Mouse (Mus musculus) MEL (cell line): Measurements from ENCODE around the gene S100pbp. TPM values are rescaled to one million over a fixed set of nuclear protein-coding genes. Genes with fewer than 3 reads are reported as not detected.

Experiments used
- DNase-seq: peaks from one replicate; pipeline ENCODE4 v3.0.0; 2011; ENCODE audit warnings: low read depth, low spot score
- H3K27ac ChIP-seq: 2 replicates; pipeline ENCODE4 v1.5.1; 2012; ENCODE audit warnings: low read depth, mild to moderate bottlenecking, control low read depth, low read length, moderate library complexity; ENCODE audit not compliant: control insufficient read depth
- H3K27me3 ChIP-seq, 2 experiments: fragments of 150-350 bp in 1 of 2; sonication (generic) in 1 of 2; 2 replicates each; pipeline ENCODE4 v1.6.1; 2012; ENCODE audit warnings: low read length in 2 of 2, mild to moderate bottlenecking in 2 of 2, improper control_type of control experiment in 1 of 2, moderate library complexity in 1 of 2; ENCODE audit not compliant: insufficient read depth in 2 of 2, control insufficient read depth in 1 of 2
- H3K36me3 ChIP-seq, 2 experiments: 2 replicates each; pipeline ENCODE4 v1.6.1; 2012 to 2014; ENCODE audit warnings: low read length in 2 of 2, improper control_type of control experiment in 1 of 2, inconsistent platforms in 1 of 2, mild to moderate bottlenecking in 1 of 2; ENCODE audit not compliant: insufficient read depth in 2 of 2, control insufficient read depth in 1 of 2
- H3K4me1 ChIP-seq, 2 experiments: fragments of 150-350 bp in 1 of 2; sonication (generic) in 1 of 2; 2 replicates each; pipeline ENCODE4 v1.6.1; 2012; ENCODE audit warnings: low read length in 2 of 2, improper control_type of control experiment in 1 of 2, mild to moderate bottlenecking in 1 of 2; ENCODE audit not compliant: insufficient read depth in 2 of 2, control insufficient read depth in 1 of 2
- H3K4me3 ChIP-seq, 2 experiments: fragments of 150-350 bp in 1 of 2; sonication (generic) in 1 of 2; 2 replicates each; pipeline ENCODE4 v1.5.1; 2012; ENCODE audit warnings: low read depth in 2 of 2, low read length in 2 of 2, mild to moderate bottlenecking in 2 of 2, moderate library complexity in 2 of 2, control low read depth in 1 of 2, improper control_type of control experiment in 1 of 2; ENCODE audit not compliant: control insufficient read depth in 1 of 2, insufficient read depth in 1 of 2
- H3K79me2 ChIP-seq: 2 replicates; pipeline ENCODE4 v1.6.1; 2012; ENCODE audit warnings: mild to moderate bottlenecking, low read length, moderate library complexity; ENCODE audit not compliant: control insufficient read depth, poor library complexity, insufficient read depth
- H3K9ac ChIP-seq: 2 replicates; pipeline ENCODE4 v1.6.1; 2012; ENCODE audit warnings: low read depth, mild to moderate bottlenecking, control low read depth, low read length, moderate library complexity; ENCODE audit not compliant: control insufficient read depth, poor library complexity, severe bottlenecking
- H3K9me3 ChIP-seq: fragments of 150-350 bp; sonication (generic); replicated peaks from 2 replicates; pipeline ENCODE4 v1.6.1; 2012; ENCODE audit warnings: mild to moderate bottlenecking, low read length, improper control_type of control experiment, moderate library complexity; ENCODE audit not compliant: insufficient read depth
- BHLHE40 ChIP-seq: IDR thresholded peaks from 2 replicates; pipeline ENCODE4 v1.6.1; 2012; ENCODE audit warnings: low read depth, mild to moderate bottlenecking, inconsistent platforms, low read length, improper control_type of control experiment, borderline replicate concordance
- CHD1 ChIP-seq: IDR thresholded peaks from 2 replicates; pipeline ENCODE4 v1.6.1; 2012; ENCODE audit warnings: low read depth, mild to moderate bottlenecking, inconsistent platforms, low read length, improper control_type of control experiment
- CTCF ChIP-seq, 3 experiments: IDR thresholded peaks in 2 of 3; conservative IDR thresholded peaks in 1 of 3; 2 replicates each; pipeline ENCODE4 v1.5.1; 2011 to 2012; ENCODE audit warnings: low read length in 3 of 3, low read depth in 2 of 3, mild to moderate bottlenecking in 2 of 3, improper control_type of control experiment in 1 of 3, inconsistent platforms in 1 of 3, mixed read lengths in 1 of 3, moderate library complexity in 1 of 3; ENCODE audit not compliant: control insufficient read depth in 1 of 3, insufficient read depth in 1 of 3, poor library complexity in 1 of 3, severe bottlenecking in 1 of 3
- E2F4 ChIP-seq: IDR thresholded peaks from 2 replicates; pipeline ENCODE4 v1.6.1; 2011; ENCODE audit warnings: low read depth, low read length, improper control_type of control experiment, borderline replicate concordance
- ELF1 ChIP-seq: IDR thresholded peaks from 2 replicates; pipeline ENCODE4 v1.6.1; 2014; ENCODE audit warnings: low read depth, mild to moderate bottlenecking, inconsistent platforms, low read length, improper control_type of control experiment, moderate library complexity
- ETS1 ChIP-seq: IDR thresholded peaks from 2 replicates; pipeline ENCODE4 v1.6.1; 2012; ENCODE audit warnings: low read depth, mild to moderate bottlenecking, inconsistent platforms, low read length, improper control_type of control experiment, moderate library complexity
- GABPA ChIP-seq: IDR thresholded peaks from 2 replicates; pipeline ENCODE4 v1.6.1; 2012; ENCODE audit warnings: low read depth, mild to moderate bottlenecking, inconsistent platforms, low read length, improper control_type of control experiment, moderate library complexity
- GATA1 ChIP-seq: IDR thresholded peaks from 2 replicates; pipeline ENCODE4 v1.6.1; 2011; ENCODE audit warnings: low read depth, low read length, improper control_type of control experiment
- HCFC1 ChIP-seq: IDR thresholded peaks from 2 replicates; pipeline ENCODE4 v1.6.1; 2012; ENCODE audit warnings: low read depth, mild to moderate bottlenecking, inconsistent platforms, low read length, improper control_type of control experiment, moderate library complexity
- JUND ChIP-seq: IDR thresholded peaks from 2 replicates; pipeline ENCODE4 v1.6.1; 2011; ENCODE audit warnings: low read depth, mild to moderate bottlenecking, improper control_type of control experiment, low read length
- MAFK ChIP-seq: IDR thresholded peaks from 2 replicates; pipeline ENCODE4 v1.6.1; 2011; ENCODE audit warnings: low read depth, mild to moderate bottlenecking, low read length, improper control_type of control experiment, borderline replicate concordance
- MAX ChIP-seq: IDR thresholded peaks from 2 replicates; pipeline ENCODE4 v1.6.1; 2011; ENCODE audit warnings: low read length, improper control_type of control experiment
- MAZ ChIP-seq: IDR thresholded peaks from 2 replicates; pipeline ENCODE4 v1.6.1; 2012; ENCODE audit warnings: low read depth, mild to moderate bottlenecking, inconsistent platforms, low read length, improper control_type of control experiment
- MEF2A ChIP-seq: IDR thresholded peaks from 2 replicates; pipeline ENCODE4 v1.6.1; 2014; ENCODE audit warnings: low read depth, mild to moderate bottlenecking, inconsistent platforms, low read length, improper control_type of control experiment; ENCODE audit not compliant: poor library complexity, insufficient replicate concordance, severe bottlenecking; ENCODE audit errors: extremely low read depth
- MXI1 ChIP-seq: IDR thresholded peaks from 2 replicates; pipeline ENCODE4 v1.6.1; 2011; ENCODE audit warnings: mild to moderate bottlenecking, low read depth, low read length, improper control_type of control experiment
- MYB ChIP-seq: IDR thresholded peaks from 2 replicates; pipeline ENCODE4 v1.6.1; 2011; ENCODE audit warnings: mild to moderate bottlenecking, low read depth, low read length, improper control_type of control experiment
- MYC ChIP-seq: IDR thresholded peaks from 2 replicates; pipeline ENCODE4 v1.6.1; 2011; ENCODE audit warnings: low read depth, mild to moderate bottlenecking, low read length, improper control_type of control experiment, moderate library complexity
- NRF1 ChIP-seq: IDR thresholded peaks from 2 replicates; pipeline ENCODE4 v1.6.1; 2014; ENCODE audit warnings: low read depth, mild to moderate bottlenecking, inconsistent platforms, low read length, improper control_type of control experiment, moderate library complexity; ENCODE audit not compliant: poor library complexity, insufficient read depth, severe bottlenecking
- POLR2A ChIP-seq, 2 experiments: IDR thresholded peaks; 2 replicates each; pipeline ENCODE4 v1.6.1; 2011 to 2012; ENCODE audit warnings: low read length in 2 of 2, mild to moderate bottlenecking in 2 of 2, control low read depth in 1 of 2, improper control_type of control experiment in 1 of 2, low read depth in 1 of 2, moderate library complexity in 1 of 2; ENCODE audit not compliant: control insufficient read depth in 1 of 2, insufficient read depth in 1 of 2, poor library complexity in 1 of 2
- POLR2AphosphoS2 ChIP-seq: IDR thresholded peaks from 2 replicates; pipeline ENCODE4 v1.6.1; 2011; ENCODE audit warnings: low read length, improper control_type of control experiment
- RAD21 ChIP-seq: IDR thresholded peaks from 2 replicates; pipeline ENCODE4 v1.6.1; 2011; ENCODE audit warnings: mild to moderate bottlenecking, low read depth, low read length, improper control_type of control experiment
- RCOR1 ChIP-seq: IDR thresholded peaks from 2 replicates; pipeline ENCODE4 v1.6.1; 2012; ENCODE audit warnings: low read depth, mild to moderate bottlenecking, inconsistent platforms, low read length, improper control_type of control experiment
- SIN3A ChIP-seq: IDR thresholded peaks from 2 replicates; pipeline ENCODE4 v1.6.1; 2012; ENCODE audit warnings: low read length, improper control_type of control experiment, inconsistent platforms
- SMC3 ChIP-seq: IDR thresholded peaks from 2 replicates; pipeline ENCODE4 v1.6.1; 2011; ENCODE audit warnings: low read depth, low read length, improper control_type of control experiment
- TAL1 ChIP-seq: IDR thresholded peaks from 2 replicates; pipeline ENCODE4 v1.6.1; 2012; ENCODE audit warnings: mild to moderate bottlenecking, inconsistent platforms, low read length, moderate library complexity, mixed read lengths
- TBP ChIP-seq: IDR thresholded peaks from 2 replicates; pipeline ENCODE4 v1.8.0; 2011; ENCODE audit warnings: low read depth, low read length, improper control_type of control experiment
- TCF12 ChIP-seq: IDR thresholded peaks from 2 replicates; pipeline ENCODE4 v1.6.1; 2014; ENCODE audit warnings: low read depth, mild to moderate bottlenecking, inconsistent platforms, low read length, improper control_type of control experiment, moderate library complexity
- UBTF ChIP-seq: IDR thresholded peaks from 2 replicates; pipeline ENCODE4 v1.6.1; 2012; ENCODE audit warnings: low read depth, mild to moderate bottlenecking, inconsistent platforms, low read length, improper control_type of control experiment, moderate library complexity, borderline replicate concordance; ENCODE audit not compliant: insufficient read depth
- ZKSCAN1 ChIP-seq: IDR thresholded peaks from 2 replicates; pipeline ENCODE4 v1.6.1; 2012; ENCODE audit warnings: low read depth, mild to moderate bottlenecking, inconsistent platforms, low read length, improper control_type of control experiment, moderate library complexity
- ZMIZ1 ChIP-seq: IDR thresholded peaks from 2 replicates; pipeline ENCODE4 v1.6.1; 2012; ENCODE audit warnings: low read depth, mild to moderate bottlenecking, inconsistent platforms, low read length, improper control_type of control experiment, moderate library complexity
- ZNF384 ChIP-seq: IDR thresholded peaks from 2 replicates; pipeline ENCODE4 v1.6.1; 2012; ENCODE audit warnings: low read depth, mild to moderate bottlenecking, inconsistent platforms, low read length, improper control_type of control experiment
- polyA plus RNA-seq, 2 experiments: library from polyadenylated mRNA; stranded (reverse) in 1 of 2; unstranded in 1 of 2; fragments of >175 nt in 1 of 2; fragments of >200 nt in 1 of 2; gene quantifications; 2 replicates each; pipeline versions ENCODE4 v1.2.1 to v1.2.4; 2012; ENCODE audit warnings: low replicate concordance in 2 of 2, low read depth in 1 of 2; ENCODE audit not compliant: insufficient read length in 2 of 2, insufficient read depth in 1 of 2, missing spikeins in 1 of 2
- total RNA-seq: library from RNA; depleted of rRNA; stranded (reverse); fragments of 300-350 nt; gene quantifications from 2 replicates; pipeline ENCODE4 v1.2.3, GENCODE M21; 2012

Gene S100pbp
- total and polyA plus RNA-seq, 3 experiments: 11.6 to 28.3 TPM; not detected in 1

GRCm38 (mm10) chr4:129235147-129235546, 45.6 kb upstream of the S100pbp start (continued):
- TF ChIP-seq TBP (no peak), MXI1 (0 out of 2 replicates have a peak, but pooled peaks have one; percentile 10), ELF1 (no peak), POLR2A (IDR thresholded peaks at IDR 0.05; ENCODE audit: control insufficient read depth in 1 of 2, insufficient read depth in 1 of 2, low read depth in 1 of 2, low read length in 2 of 2, poor library complexity in 1 of 2) (no peak), MYC (no peak), SMC3 (no peak), ZKSCAN1 (no peak), ETS1 (peak; percentile 90), RAD21 (no peak), GATA1 (peak; percentile 99), CHD1 (no peak), BHLHE40 (peak; percentile 66; the same call in 1 of the 2 replicates), ZMIZ1 (no peak), POLR2AphosphoS2 (no peak; the same call in 1 of the 2 replicates), RCOR1 (peak; percentile 94), MAZ (peak; percentile 63; the same call in 1 of the 2 replicates), JUND (no peak), E2F4 (no peak), NRF1 (0 out of 2 replicates have a peak, but pooled peaks have one; percentile 4)

DNA sequence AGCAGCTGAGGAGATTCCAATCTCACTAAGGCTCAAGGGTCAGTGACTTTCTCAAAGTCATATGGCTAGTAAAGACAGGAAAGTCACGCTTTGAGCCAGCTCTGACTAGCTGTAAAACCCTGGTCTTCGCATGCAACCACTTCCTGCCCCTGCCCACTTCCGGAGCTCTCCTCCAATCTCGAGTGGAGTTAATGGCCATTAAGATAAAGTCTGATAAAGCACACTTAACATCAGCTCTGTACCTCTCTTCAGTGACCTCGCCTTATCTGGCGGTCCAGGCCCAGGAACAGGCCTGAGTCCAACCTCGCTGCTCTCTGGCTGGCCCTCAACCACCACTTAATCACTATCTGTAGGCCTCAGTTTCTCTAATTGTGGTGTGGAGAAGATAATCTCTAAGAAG, 45.0 kb upstream of the S100pbp start:
- Histone ChIP-seq H3K27ac (peak overlapping the region; percentile 81), H3K36me3 (peaks cover 0 to 35% of the 10 kb centered on the region in 2 experiments; a peak in 2 of 4 replicates), H3K4me1 (peaks cover 25 to 50% of the 10 kb centered on the region in 2 experiments), H3K9me3 (no peaks in the 10 kb centered on the region), H3K79me2 (no peaks in the 10 kb centered on the region), H3K4me3 (no peak overlapping the region), H3K9ac (no peak overlapping the region), H3K27me3 (no peaks in the 10 kb centered on the region)
- peak; percentile 76 for DNase-seq
- peak; percentile 47 for TF ChIP-seq MXI1
- 0 out of 2 replicates have a peak, but pooled peaks have one; percentile 15 for TF ChIP-seq SMC3
- peak; percentile 37; the same call in 1 of the 2 replicates for TF ChIP-seq MAX
- peak; percentile 89 for TF ChIP-seq TAL1
- peak; percentile 97 for TF ChIP-seq GATA1
- peak; percentile 54; the same call in 1 of the 2 replicates for TF ChIP-seq MAFK
- no peak for TF ChIP-seq POLR2A (IDR thresholded peaks at IDR 0.05; ENCODE audit: control insufficient read depth in 1 of 2, insufficient read depth in 1 of 2, low read depth in 1 of 2, low read length in 2 of 2, poor library complexity in 1 of 2)
- peak; percentile 83 for TF ChIP-seq BHLHE40
- TF ChIP-seq ETS1: peak; percentile 85
- TF ChIP-seq SIN3A: peak; percentile 21; the same call in 1 of the 2 replicates
- TF ChIP-seq UBTF: no peak
- peak; percentile 47; the same call in 1 of the 2 replicates for TF ChIP-seq MYB
- TF ChIP-seq RAD21: no peak
- no peak for TF ChIP-seq CTCF (IDR thresholded peaks at IDR 0.05 in 2 of 3, conservative IDR thresholded peaks at IDR 0.05 in 1 of 3; ENCODE audit: control insufficient read depth in 1 of 3, insufficient read depth in 1 of 3, low read depth in 2 of 3, low read length in 3 of 3, poor library complexity in 1 of 3, severe bottlenecking in 1 of 3)
- no peak for TF ChIP-seq NRF1
- peak; percentile 98 for TF ChIP-seq TCF12
- TF ChIP-seq GABPA: 0 out of 2 replicates have a peak, but pooled peaks have one; percentile 21
- TF ChIP-seq ZNF384: no peak
- peak; percentile 98 for TF ChIP-seq RCOR1
- TF ChIP-seq E2F4: no peak
- peak; percentile 61; the same call in 1 of the 2 replicates for TF ChIP-seq MEF2A
- TF ChIP-seq JUND: peak; percentile 23; the same call in 1 of the 2 replicates
- TF ChIP-seq HCFC1: peak; percentile 11; the same call in 1 of the 2 replicates
- TF ChIP-seq POLR2AphosphoS2: 0 out of 2 replicates have a peak, but pooled peaks have one; percentile 22
- no peak for TF ChIP-seq TBP
- no peak for TF ChIP-seq CHD1
